Mouse (Mus musculus): ENCODE results near the gene Acd.

DNA sequence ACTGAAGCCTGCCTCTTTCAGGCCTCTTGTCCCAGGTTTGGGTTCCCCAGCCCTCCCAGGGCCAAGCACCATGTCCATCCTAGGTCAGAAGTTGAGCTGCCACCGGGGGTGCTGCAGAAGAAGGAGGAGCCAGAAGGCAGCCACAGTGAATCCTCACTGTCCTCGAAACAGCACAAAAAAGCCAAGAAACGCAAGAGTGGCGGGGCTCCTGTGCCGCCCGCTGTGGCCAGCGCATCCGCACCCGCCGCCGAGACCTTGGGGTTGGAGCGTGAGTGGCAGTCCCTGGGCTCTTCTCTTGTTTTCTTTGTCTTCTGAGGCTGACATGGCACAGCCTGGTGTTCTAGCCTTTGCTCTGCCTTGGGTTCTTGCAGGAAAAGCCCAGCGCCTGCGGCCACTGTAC lies 8.4 kb upstream of the Acd start:
- TF ChIP-seq CTCF (IDR thresholded peaks at IDR 0.05; ENCODE audit: insufficient read depth, low read length) (no peak), POLR2A (IDR thresholded peaks at IDR 0.05; ENCODE audit: borderline replicate concordance, extremely low read depth, low read depth, low read length) (no peak)

Measured in lung, adult 2 months (tissue).